Mouse (Mus musculus) hematopoietic stem cell, adult 5-6 weeks (primary cell): ENCODE measurements around the gene Vdac2. TPM values are rescaled to one million over a fixed set of nuclear protein-coding genes. Genes with fewer than 3 reads are reported as not detected.

ENCODE experiments used
- ATAC-seq, 2 experiments: fragments of 125-278 bp in 1 of 2; replicated peaks in 1 of 2; 2 replicates each; pipeline ENCODE4 v1.8.0; 2016 to 2017; ENCODE audit warnings: inconsistent platforms in 2 of 2, mild to moderate bottlenecking in 2 of 2, moderate number of reproducible peaks in 2 of 2, low read depth in 1 of 2, moderate TSS enrichment in 1 of 2; ENCODE audit not compliant: low FRiP score in 2 of 2, poor library complexity in 2 of 2, severe bottlenecking in 2 of 2, insufficient read depth in 1 of 2, low TSS enrichment in 1 of 2
- total RNA-seq: library from RNA; stranded (forward); fragments of 172-1452, 232-1000 nt; gene quantifications from 2 replicates; pipeline ENCODE4 v1.2.3, GENCODE M21; 2017

Vdac2 gene
- total RNA-seq, 1 experiment from 2014 or later, result 303 TPM

- peak; percentile 56 to 63; a peak in 3 of 4 replicates for ATAC-seq
These were observed 12.4 kb upstream of the Vdac2 start for GRCm38 (mm10) chr14:21812590-21813162.

GRCm38 (mm10) chr14:21813216-21813615 lies 11.8 kb upstream of the Vdac2 start:
- no peak for ATAC-seq

- no peak for ATAC-seq
These were observed 11.2 kb upstream of the Vdac2 start for GRCm38 (mm10) chr14:21813847-21814246.

- no peak for ATAC-seq
These were observed 10.4 kb upstream of the Vdac2 start for GRCm38 (mm10) chr14:21814606-21815005.

GRCm38 (mm10) chr14:21816255-21816654 lies 8.8 kb upstream of the Vdac2 start:
- no peak for ATAC-seq

- ATAC-seq, result no peak
These were observed 7.6 kb upstream of the Vdac2 start for GRCm38 (mm10) chr14:21817453-21817852.

- ATAC-seq, result no peak
These were observed 4.0 kb upstream of the Vdac2 start for GRCm38 (mm10) chr14:21820880-21821505.

- ATAC-seq, result no peak
These were observed 2.7 kb upstream of the Vdac2 start for GRCm38 (mm10) chr14:21822307-21822706.

- peak; percentile 75 to 77 for ATAC-seq
These were observed 2.2 kb upstream of the Vdac2 start for GRCm38 (mm10) chr14:21822795-21823374.

GRCm38 (mm10) chr14:21823897-21824296 lies 1.1 kb upstream of the Vdac2 start:
- no peak for ATAC-seq

GRCm38 (mm10) chr14:21825786-21826491 lies 901 bp downstream of the Vdac2 start:
- ATAC-seq, result no peak

GRCm38 (mm10) chr14:21830876-21831767 lies 6.1 kb downstream of the Vdac2 start:
- ATAC-seq, result peak; percentile 94

GRCm38 (mm10) chr14:21831830-21832403 lies 6.9 kb downstream of the Vdac2 start:
- peak; percentile 49 to 50; a peak in 2 of 4 replicates for ATAC-seq

GRCm38 (mm10) chr14:21838336-21839017 lies 13.4 kb downstream of the Vdac2 start:
- ATAC-seq, result no peak

GRCm38 (mm10) chr14:21841819-21842592 lies 17.0 kb downstream of the Vdac2 start:
- no peak for ATAC-seq

GRCm38 (mm10) chr14:21843263-21843662 lies 18.2 kb downstream of the Vdac2 start:
- no peak for ATAC-seq
